Mouse (Mus musculus): ENCODE measurements around the gene Fam198a. TPM values are rescaled to one million over a fixed set of nuclear protein-coding genes. Genes with fewer than 3 reads are reported as not detected.
"Not testable (repeated sequence)": the region's sequence is repeated elsewhere in the genome, so short reads cannot be mapped to it uniquely, and the experiment has no call there.

Fam198a gene
- polyA plus RNA-seq, 1 experiment from 2014 or later = 3.5 TPM

- not testable (repeated sequence) for H3K9ac ChIP-seq (ENCODE audit: low read depth, low read length); H3K4me1 ChIP-seq (ENCODE audit: control insufficient read depth, insufficient read depth, low read length); H3K36me3 ChIP-seq (ENCODE audit: control insufficient read depth, insufficient read depth, low read length); H3K27me3 ChIP-seq (replicated peaks; ENCODE audit: control insufficient read depth, insufficient read depth, low read length); H3K4me3 ChIP-seq (ENCODE audit: low read length); ATAC-seq; H3K27ac ChIP-seq (ENCODE audit: low read length); H3K4me2 ChIP-seq (ENCODE audit: low read depth, low read length); H3K9me3 ChIP-seq (ENCODE audit: control insufficient read depth, low read length)
- 89% methylated on average over 4 of the region's 4 CpGs for WGBS
Measured at GRCm38 (mm10) chr9:122021171-122021570, 70.4 kb downstream of the Fam198a start.

GRCm38 (mm10) chr9:122021581-122021980 lies 70.8 kb downstream of the Fam198a start:
- no peak for ATAC-seq
- H3K4me1 ChIP-seq (ENCODE audit: control insufficient read depth, insufficient read depth, low read length) = peaks cover 5% of the 10 kb centered on the region
- no peak overlapping the region for H3K4me2 ChIP-seq (ENCODE audit: low read depth, low read length)
- no peaks in the 10 kb centered on the region for H3K36me3 ChIP-seq (ENCODE audit: control insufficient read depth, insufficient read depth, low read length)
- no peaks in the 10 kb centered on the region for H3K27me3 ChIP-seq (replicated peaks; ENCODE audit: control insufficient read depth, insufficient read depth, low read length)
- no peaks in the 10 kb centered on the region for H3K9me3 ChIP-seq (ENCODE audit: control insufficient read depth, low read length)
- no peak overlapping the region for H3K9ac ChIP-seq (ENCODE audit: low read depth, low read length)
- no peak overlapping the region; the same call in 1 of the 2 replicates for H3K27ac ChIP-seq (ENCODE audit: low read length)
- 95% methylated on average over 5 of the region's 5 CpGs for WGBS
- H3K4me3 ChIP-seq (ENCODE audit: low read length) = no peak overlapping the region

GRCm38 (mm10) chr9:122022776-122023175 lies 72.0 kb downstream of the Fam198a start:
- no peaks in the 10 kb centered on the region for H3K36me3 ChIP-seq (ENCODE audit: control insufficient read depth, insufficient read depth, low read length)
- H3K9ac ChIP-seq (ENCODE audit: low read depth, low read length) = no peak overlapping the region
- no peaks in the 10 kb centered on the region for H3K27me3 ChIP-seq (replicated peaks; ENCODE audit: control insufficient read depth, insufficient read depth, low read length)
- no peak overlapping the region for H3K4me2 ChIP-seq (ENCODE audit: low read depth, low read length)
- H3K9me3 ChIP-seq (ENCODE audit: control insufficient read depth, low read length) = no peaks in the 10 kb centered on the region
- WGBS = 72% methylated on average over 9 of the region's 9 CpGs
- H3K27ac ChIP-seq (ENCODE audit: low read length) = peak overlapping the region; percentile 43; the same call in 1 of the 2 replicates
- H3K4me1 ChIP-seq (ENCODE audit: control insufficient read depth, insufficient read depth, low read length) = peaks cover 13% of the 10 kb centered on the region
- ATAC-seq = no peak
- no peak overlapping the region for H3K4me3 ChIP-seq (ENCODE audit: low read length)

- Histone ChIP-seq H3K4me1 (ENCODE audit: control insufficient read depth, insufficient read depth, low read length) (peaks cover 13% of the 10 kb centered on the region), H3K9ac (ENCODE audit: low read depth, low read length) (no peak overlapping the region), H3K4me3 (ENCODE audit: low read length) (no peak overlapping the region), H3K9me3 (ENCODE audit: control insufficient read depth, low read length) (no peaks in the 10 kb centered on the region), H3K36me3 (ENCODE audit: control insufficient read depth, insufficient read depth, low read length) (no peaks in the 10 kb centered on the region), H3K27ac (ENCODE audit: low read length) (peak overlapping the region; percentile 43; the same call in 1 of the 2 replicates), H3K27me3 (replicated peaks; ENCODE audit: control insufficient read depth, insufficient read depth, low read length) (no peaks in the 10 kb centered on the region), H3K4me2 (ENCODE audit: low read depth, low read length) (no peak overlapping the region)
- 79% methylated on average over 5 of the region's 5 CpGs for WGBS
- ATAC-seq = no peak
Measured at GRCm38 (mm10) chr9:122023873-122024272, 73.1 kb downstream of the Fam198a start.

- no peaks in the 10 kb centered on the region for H3K27me3 ChIP-seq (replicated peaks; ENCODE audit: control insufficient read depth, insufficient read depth, low read length)
- H3K4me1 ChIP-seq (ENCODE audit: control insufficient read depth, insufficient read depth, low read length) = peaks cover 8% of the 10 kb centered on the region; the same call in 1 of the 2 replicates
- no peak overlapping the region for H3K4me2 ChIP-seq (ENCODE audit: low read depth, low read length)
- H3K27ac ChIP-seq (ENCODE audit: low read length) = no peak overlapping the region
- H3K36me3 ChIP-seq (ENCODE audit: control insufficient read depth, insufficient read depth, low read length) = no peaks in the 10 kb centered on the region
- no peak for ATAC-seq
- H3K4me3 ChIP-seq (ENCODE audit: low read length) = no peak overlapping the region
- 86% methylated on average over 6 of the region's 6 CpGs for WGBS
- no peak overlapping the region for H3K9ac ChIP-seq (ENCODE audit: low read depth, low read length)
- no peaks in the 10 kb centered on the region for H3K9me3 ChIP-seq (ENCODE audit: control insufficient read depth, low read length)
Measured at GRCm38 (mm10) chr9:122024419-122024818, 73.6 kb downstream of the Fam198a start.

GRCm38 (mm10) chr9:122025855-122026590 lies 75.2 kb downstream of the Fam198a start:
- no peaks in the 10 kb centered on the region for H3K27me3 ChIP-seq (replicated peaks; ENCODE audit: control insufficient read depth, insufficient read depth, low read length)
- no peak overlapping the region for H3K9ac ChIP-seq (ENCODE audit: low read depth, low read length)
- WGBS = 38% methylated on average over 7 of the region's 7 CpGs
- ATAC-seq = no peak
- H3K27ac ChIP-seq (ENCODE audit: low read length) = peak overlapping the region; percentile 33; the same call in 1 of the 2 replicates
- no peaks in the 10 kb centered on the region for H3K36me3 ChIP-seq (ENCODE audit: control insufficient read depth, insufficient read depth, low read length)
- H3K9me3 ChIP-seq (ENCODE audit: control insufficient read depth, low read length) = no peaks in the 10 kb centered on the region
- H3K4me2 ChIP-seq (ENCODE audit: low read depth, low read length) = no peak overlapping the region
- H3K4me3 ChIP-seq (ENCODE audit: low read length) = no peak overlapping the region
- H3K4me1 ChIP-seq (ENCODE audit: control insufficient read depth, insufficient read depth, low read length) = peaks cover 8% of the 10 kb centered on the region; the same call in 1 of the 2 replicates

- 54% methylated on average over 6 of the region's 6 CpGs for WGBS
- no peaks in the 10 kb centered on the region for H3K36me3 ChIP-seq (ENCODE audit: control insufficient read depth, insufficient read depth, low read length)
- H3K27ac ChIP-seq (ENCODE audit: low read length) = peak overlapping the region; percentile 79
- H3K4me1 ChIP-seq (ENCODE audit: control insufficient read depth, insufficient read depth, low read length) = peaks cover 8% of the 10 kb centered on the region; the same call in 1 of the 2 replicates
- no peaks in the 10 kb centered on the region for H3K9me3 ChIP-seq (ENCODE audit: control insufficient read depth, low read length)
- H3K4me2 ChIP-seq (ENCODE audit: low read depth, low read length) = no peak overlapping the region
- H3K27me3 ChIP-seq (replicated peaks; ENCODE audit: control insufficient read depth, insufficient read depth, low read length) = no peaks in the 10 kb centered on the region
- H3K4me3 ChIP-seq (ENCODE audit: low read length) = no peak overlapping the region
- peak; percentile 62 for ATAC-seq
- H3K9ac ChIP-seq (ENCODE audit: low read depth, low read length) = no peak overlapping the region
Measured at GRCm38 (mm10) chr9:122027081-122027913, 76.5 kb downstream of the Fam198a start.

- no peak overlapping the region for H3K4me3 ChIP-seq (ENCODE audit: low read length)
- H3K36me3 ChIP-seq (ENCODE audit: control insufficient read depth, insufficient read depth, low read length) = no peaks in the 10 kb centered on the region
- H3K4me1 ChIP-seq (ENCODE audit: control insufficient read depth, insufficient read depth, low read length) = peaks cover 8% of the 10 kb centered on the region; the same call in 1 of the 2 replicates
- no peaks in the 10 kb centered on the region for H3K27me3 ChIP-seq (replicated peaks; ENCODE audit: control insufficient read depth, insufficient read depth, low read length)
- H3K4me2 ChIP-seq (ENCODE audit: low read depth, low read length) = no peak overlapping the region
- no peak overlapping the region for H3K9ac ChIP-seq (ENCODE audit: low read depth, low read length)
- ATAC-seq = peak; percentile 67
- H3K9me3 ChIP-seq (ENCODE audit: control insufficient read depth, low read length) = no peaks in the 10 kb centered on the region
- WGBS = 63% methylated on average over 11 of the region's 11 CpGs
- H3K27ac ChIP-seq (ENCODE audit: low read length) = peak overlapping the region; percentile 79
Measured at GRCm38 (mm10) chr9:122027914-122028745, 77.3 kb downstream of the Fam198a start.

GRCm38 (mm10) chr9:122029765-122030164 lies 79.0 kb downstream of the Fam198a start:
- Histone ChIP-seq H3K36me3 (ENCODE audit: control insufficient read depth, insufficient read depth, low read length) (no peaks in the 10 kb centered on the region), H3K27me3 (replicated peaks; ENCODE audit: control insufficient read depth, insufficient read depth, low read length) (no peaks in the 10 kb centered on the region), H3K9ac (ENCODE audit: low read depth, low read length) (no peak overlapping the region), H3K4me3 (ENCODE audit: low read length) (no peak overlapping the region), H3K27ac (ENCODE audit: low read length) (no peak overlapping the region), H3K4me1 (ENCODE audit: control insufficient read depth, insufficient read depth, low read length) (peaks cover 8% of the 10 kb centered on the region; the same call in 1 of the 2 replicates), H3K9me3 (ENCODE audit: control insufficient read depth, low read length) (no peaks in the 10 kb centered on the region), H3K4me2 (ENCODE audit: low read depth, low read length) (no peak overlapping the region)
- WGBS = 84% methylated on average over 7 of the region's 7 CpGs
- no peak for ATAC-seq

Data from intestine, embryonic 16.5 days (tissue).